Mouse (Mus musculus) mammary gland, adult 2 months (tissue): ENCODE data around the gene Myrip. TPM values are rescaled to one million over a fixed set of nuclear protein-coding genes. Genes with fewer than 3 reads are reported as not detected.

ENCODE experiments used
- polyA plus RNA-seq: library from polyadenylated mRNA; depleted of rRNA; stranded (reverse); fragments of >200 nt; gene quantifications from 2 replicates; pipeline ENCODE4 v1.2.3, GENCODE M21; 2012; ENCODE audit warnings: low replicate concordance; rRNA removed

The Myrip gene
- polyA plus RNA-seq = 1.4 and 1.8 TPM in 2 replicates

GRCm38 (mm10) chr9:120301213-120301612 lies at the start of gene Myrip:
TSS of gene Myrip (plus strand) at chr9:120301513.

GRCm38 (mm10) chr9:120492010-120492399 lies 190.7 kb downstream of the Myrip start, which contains the start of gene Eif1b:
TSS of gene Eif1b (plus strand) at chr9:120492232.

Other genes with a start within 250 kb of the Myrip start
- gene Cx3cr1, start 231.6 kb upstream of the Myrip start, polyA plus RNA-seq = 6.1 and 7.7 TPM in 2 replicates
- gene Ccr8, start 209.4 kb upstream of the Myrip start, polyA plus RNA-seq = 2.1 and 3.3 TPM in 2 replicates
- 34.4 and 38.0 TPM in 2 replicates for gene Slc25a38, start 191.1 kb upstream of the Myrip start, polyA plus RNA-seq
- gene Rpsa, start 173.8 kb upstream of the Myrip start, polyA plus RNA-seq = 3,365 and 4,378 TPM in 2 replicates
- gene Mobp, start 151.8 kb upstream of the Myrip start, polyA plus RNA-seq = 0.52 TPM in 1 of 2 replicates, not detected in the other
- gene Eif1b, start 190.7 kb downstream of the Myrip start, polyA plus RNA-seq = 32.2 and 59.6 TPM in 2 replicates
- 4.4 and 5.2 TPM in 2 replicates for gene Entpd3, start 238.3 kb downstream of the Myrip start, polyA plus RNA-seq